Mouse (Mus musculus) macrophage (primary cell): ENCODE measurements around the gene Wee1. TPM values are rescaled to one million over a fixed set of nuclear protein-coding genes. Genes with fewer than 3 reads are reported as not detected.
"Not testable (repeated sequence)": the region's sequence is repeated elsewhere in the genome, so short reads cannot be mapped to it uniquely, and the experiment has no call there.

Experiments used
- H3K27ac ChIP-seq: fragments of 350-480 bp; formaldehyde crosslinking; 2 replicates; pipeline ENCODE4 v1.9.0; 2021
- H3K36me3 ChIP-seq: fragments of 350-480 bp; formaldehyde crosslinking; 2 replicates; pipeline ENCODE4 v1.9.0; 2021; ENCODE audit errors: inconsistent target
- H3K4me3 ChIP-seq: fragments of 350-480 bp; formaldehyde crosslinking; 2 replicates; pipeline ENCODE4 v1.9.0; 2021; ENCODE audit errors: inconsistent target
- H3K79me2 ChIP-seq: fragments of 350-480 bp; formaldehyde crosslinking; 2 replicates; pipeline ENCODE4 v1.9.0; 2021; ENCODE audit errors: inconsistent target
- WGBS: methylation state at CpG from one replicate; pipeline ENCODE4 v1.1.7; 2026; ENCODE audit warnings: inconsistent platforms; ENCODE audit not compliant: missing documents; 5-methylcytosine and 5-hydroxymethylcytosine counted together
- polyA plus RNA-seq: library from polyadenylated mRNA; stranded (reverse); fragments of 250-400 nt; gene quantifications from 3 replicates; pipeline ENCODE4 v1.2.4, GENCODE M21; 2018; ENCODE audit warnings: inconsistent platforms
- total RNA-seq, 78 experiments: library from RNA; depleted of rRNA; stranded (reverse); fragments of 250-400 nt; gene quantifications; 1 replicate in 9 of 78; 2 replicates in 24 of 78; 3 replicates in 43 of 78; 4 replicates in 2 of 78; pipeline ENCODE4 v1.2.4; 2018; ENCODE audit warnings: inconsistent platforms in 56 of 78

Wee1 gene
- 1 to 10 TPM in 25 of 26 experiments, under 1 TPM in 1; 0.83 to 9.7 (median 3.1) TPM for total RNA-seq (2018; cell fraction: chromatin; rRNA removed)
- total RNA-seq (2018; cell fraction: cytosol; rRNA removed), result 10 to 100 TPM in 5 of 26 experiments, 1 to 10 TPM in 21; 3.3 to 13.9 (median 7.7) TPM
- 10 to 100 TPM in 3 of 26 experiments, 1 to 10 TPM in 23; 3.3 to 20.2 (median 5.0) TPM for total RNA-seq (2018; cell fraction: nucleus; rRNA removed)
- polyA plus RNA-seq, result 6.0 to 21.4 TPM (median 10.7 TPM) in 3 replicates

GRCm38 (mm10) chr7:110121516-110122288 is at the start of gene Wee1:
Gene Wee1 (plus strand): TSS chr7:110122046.
- H3K36me3 ChIP-seq, result no peaks in the 10 kb centered on the region
- peak within 1 kb of the TSS; percentile 87 for H3K4me3 ChIP-seq
- under 1% methylated on average over 68 of the region's 81 CpGs for WGBS
- H3K79me2 ChIP-seq, result peaks cover 39% of the 10 kb centered on the region
- peak within 1 kb of the TSS; percentile 80 for H3K27ac ChIP-seq

- H3K79me2 ChIP-seq, result no peaks in the 10 kb centered on the region
- 92% methylated on average over 4 of the region's 5 CpGs for whole genome bisulfite sequencing
- no peak overlapping the region for H3K27ac ChIP-seq
- no peak overlapping the region for H3K4me3 ChIP-seq
- peaks cover 76% of the 10 kb centered on the region for H3K36me3 ChIP-seq
Observed at GRCm38 (mm10) chr7:110078168-110078567, 43.7 kb upstream of the Wee1 start.

GRCm38 (mm10) chr7:110083386-110084165 is 38.3 kb upstream of the Wee1 start:
- Histone ChIP-seq H3K27ac (no peak overlapping the region), H3K36me3 (peaks cover 83% of the 10 kb centered on the region)
- 77% methylated on average over 12 of the region's 13 CpGs for WGBS

GRCm38 (mm10) chr7:110085217-110085616 is 36.6 kb upstream of the Wee1 start:
- H3K27ac ChIP-seq, result no peak overlapping the region

More at GRCm38 (mm10) chr7:110083386-110084165, 38.3 kb upstream of the Wee1 start:
- H3K4me3 ChIP-seq, result no peak overlapping the region
- H3K79me2 ChIP-seq, result no peaks in the 10 kb centered on the region

GRCm38 (mm10) chr7:110087914-110088313 is 33.9 kb upstream of the Wee1 start:
- Histone ChIP-seq H3K79me2 (no peaks in the 10 kb centered on the region), H3K4me3 (no peak overlapping the region), H3K36me3 (peaks cover 78% of the 10 kb centered on the region), H3K27ac (no peak overlapping the region)
- WGBS, result 95% methylated on average over 4 of the region's 4 CpGs

More at GRCm38 (mm10) chr7:110085217-110085616, 36.6 kb upstream of the Wee1 start:
- Histone ChIP-seq H3K4me3 (no peak overlapping the region), H3K79me2 (no peaks in the 10 kb centered on the region), H3K36me3 (peaks cover 77% of the 10 kb centered on the region)

GRCm38 (mm10) chr7:110091670-110092069 is 30.2 kb upstream of the Wee1 start:
- 93% methylated on average over 7 of the region's 7 CpGs for WGBS
- no peak overlapping the region for H3K27ac ChIP-seq
- H3K79me2 ChIP-seq, result no peaks in the 10 kb centered on the region
- H3K36me3 ChIP-seq, result peaks cover 69% of the 10 kb centered on the region
- no peak overlapping the region for H3K4me3 ChIP-seq

- Histone ChIP-seq H3K79me2 (no peaks in the 10 kb centered on the region), H3K36me3 (peaks cover 40% of the 10 kb centered on the region), H3K4me3 (no peak overlapping the region), H3K27ac (no peak overlapping the region)
- 87% methylated on average over 4 of the region's 4 CpGs for WGBS
Observed at GRCm38 (mm10) chr7:110096332-110096731, 25.5 kb upstream of the Wee1 start.

GRCm38 (mm10) chr7:110097106-110097793 is 24.6 kb upstream of the Wee1 start:
- Histone ChIP-seq H3K27ac (peak overlapping the region; percentile 57), H3K4me3 (no peak overlapping the region), H3K36me3 (peaks cover 31% of the 10 kb centered on the region), H3K79me2 (no peaks in the 10 kb centered on the region)
- WGBS, result 69% methylated on average over 7 of the region's 7 CpGs

GRCm38 (mm10) chr7:110100854-110101253 is 21.0 kb upstream of the Wee1 start:
- H3K27ac ChIP-seq, result no peak overlapping the region
- H3K79me2 ChIP-seq, result no peaks in the 10 kb centered on the region
- H3K4me3 ChIP-seq, result no peak overlapping the region
- 69% methylated on average over 6 of the region's 6 CpGs for WGBS
- H3K36me3 ChIP-seq, result peaks cover 1% of the 10 kb centered on the region; the same call in 1 of the 2 replicates

GRCm38 (mm10) chr7:110101266-110101665 is 20.6 kb upstream of the Wee1 start:
- Histone ChIP-seq H3K79me2 (no peaks in the 10 kb centered on the region), H3K27ac (no peak overlapping the region), H3K4me3 (no peak overlapping the region), H3K36me3 (no peaks in the 10 kb centered on the region)
- 94% methylated on average over 5 of the region's 5 CpGs for WGBS

- no peaks in the 10 kb centered on the region for H3K79me2 ChIP-seq
- no peak overlapping the region for H3K27ac ChIP-seq
- WGBS, result 95% methylated on average over 5 of the region's 5 CpGs
- no peak overlapping the region for H3K4me3 ChIP-seq
- H3K36me3 ChIP-seq, result no peaks in the 10 kb centered on the region
Observed at GRCm38 (mm10) chr7:110105041-110105440, 16.8 kb upstream of the Wee1 start.

GRCm38 (mm10) chr7:110106633-110107032 is 15.2 kb upstream of the Wee1 start:
- Histone ChIP-seq H3K79me2 (no peaks in the 10 kb centered on the region), H3K27ac (no peak overlapping the region), H3K36me3 (no peaks in the 10 kb centered on the region), H3K4me3 (no peak overlapping the region)
- 55% methylated on average over 3 of the region's 3 CpGs for WGBS

- not testable (repeated sequence) for H3K79me2 ChIP-seq, H3K4me3 ChIP-seq, H3K36me3 ChIP-seq
- WGBS, result 93% methylated on average over 3 of the region's 3 CpGs
- peak overlapping the region; percentile 83 for H3K27ac ChIP-seq
Observed at GRCm38 (mm10) chr7:110108524-110108923, 13.3 kb upstream of the Wee1 start.

GRCm38 (mm10) chr7:110108967-110109610 is 12.8 kb upstream of the Wee1 start:
- Histone ChIP-seq H3K36me3 (no peaks in the 10 kb centered on the region), H3K4me3 (no peak overlapping the region), H3K27ac (peak overlapping the region; percentile 83), H3K79me2 (no peaks in the 10 kb centered on the region)
- 10% methylated on average over 11 of the region's 11 CpGs for WGBS
